ENCODE assay signal across 10 mouse cellular contexts in genomic region chr7:35501995-35502394, GRCm38 (mm10). TPM values are rescaled to one million over a fixed set of nuclear protein-coding genes. Genes with fewer than 3 reads are reported as not detected.
DNase-seq lines count a peak whose midpoint lies in the region; ATAC-seq and TF ChIP-seq lines count a peak whose summit lies in the region.
"Had no signal": no experiment of that assay in that cellular context is flagged by ENCODE, and none has a peak within 500 bp of the region (broad histone marks: within the 10 kb centered on the region; RNA-seq: fewer than 3 reads in every experiment).

No protein-coding gene starts in this region.

- H3K4me2 ChIP-seq in liver, postnatal 0 days (ENCODE audit: low read depth, low read length): no peak overlapping the region
- H3K4me2 ChIP-seq: embryonic facial prominence, embryonic 15.5 days had no signal

- ATAC-seq in liver, postnatal 0 days: no peak

- intact Hi-C loops in left cerebral cortex, postnatal 4 days (cut with DNase I): no loop called here

- no peak for DNase-seq in cerebellum, adult 2 months
- DNase-seq in cerebellum, adult 9-11 months: no peak
- peak; percentile 12 for DNase-seq in left cerebral cortex, postnatal 4 days
- DNase-seq in left cerebral cortex, adult 18-20 months (ENCODE audit: low spot score in 2 of 2): no peak
- DNase-seq in embryonic facial prominence, embryonic 10.5 days (ENCODE audit: low spot score): peak; percentile 42
- DNase-seq in liver, postnatal 0 days: no peak
- no peak for DNase-seq in adrenal gland, postnatal 25 days
- DNase-seq in right cerebral cortex, postnatal 25 days: no peak

- H3K4me1 ChIP-seq in cerebellum, adult 2 months (ENCODE audit: control insufficient read depth, insufficient read depth, low read length): no peaks in the 10 kb centered on the region
- H3K4me1 ChIP-seq in embryonic facial prominence, embryonic 10.5 days: peaks cover 4% of the 10 kb centered on the region
- H3K4me1 ChIP-seq in liver, postnatal 0 days (ENCODE audit: insufficient read depth): no peaks in the 10 kb centered on the region
- H3K4me1 ChIP-seq: embryonic facial prominence, embryonic 15.5 days had no signal

- TF ChIP-seq POLR2A in cerebellum, adult 2 months (IDR thresholded peaks at IDR 0.05; ENCODE audit: borderline replicate concordance, insufficient read depth, low read length): no peak

- WGBS in cerebellum, adult 2 months: 19% methylated on average over 4 of the region's 4 CpGs
- 18% methylated on average over 4 of the region's 4 CpGs for WGBS in embryonic facial prominence, embryonic 10.5 days
- WGBS in liver, postnatal 0 days (ENCODE audit: insufficient replicate concordance): 28% methylated on average over 4 of the region's 4 CpGs

- H3K27me3 ChIP-seq in cerebellum, adult 2 months (ENCODE audit: control insufficient read depth, insufficient read depth, low read length): no peaks in the 10 kb centered on the region
- no peaks in the 10 kb centered on the region for H3K27me3 ChIP-seq in embryonic facial prominence, embryonic 10.5 days (replicated peaks; ENCODE audit: low read depth, poor library complexity, severe bottlenecking)
- H3K27me3 ChIP-seq in liver, postnatal 0 days (ENCODE audit: insufficient read depth, low read length): no peaks in the 10 kb centered on the region
- H3K27me3 ChIP-seq: embryonic facial prominence, embryonic 15.5 days had no signal

- no peaks in the 10 kb centered on the region for H3K36me3 ChIP-seq in embryonic facial prominence, embryonic 10.5 days (replicated peaks)
- H3K36me3 ChIP-seq in liver, postnatal 0 days (replicated peaks; ENCODE audit: insufficient read depth, low read length): no peaks in the 10 kb centered on the region
- H3K36me3 ChIP-seq: embryonic facial prominence, embryonic 15.5 days had no signal

- H3K9me3 ChIP-seq in embryonic facial prominence, embryonic 10.5 days: no peaks in the 10 kb centered on the region
- H3K9me3 ChIP-seq in liver, postnatal 0 days (ENCODE audit: low read length): no peaks in the 10 kb centered on the region
- H3K9me3 ChIP-seq: embryonic facial prominence, embryonic 15.5 days had no signal

- no peak overlapping the region for H3K4me3 ChIP-seq in cerebellum, adult 2 months (replicated peaks; ENCODE audit: insufficient read depth, low read depth, low read length)
- no peak overlapping the region for H3K4me3 ChIP-seq in embryonic facial prominence, embryonic 10.5 days
- no peak overlapping the region for H3K4me3 ChIP-seq in liver, postnatal 0 days (ENCODE audit: low read depth, low read length)
- H3K4me3 ChIP-seq: embryonic facial prominence, embryonic 15.5 days had no signal

- H3K27ac ChIP-seq in cerebellum, adult 2 months (ENCODE audit: insufficient read depth, low read length): no peak overlapping the region
- no peak overlapping the region for H3K27ac ChIP-seq in embryonic facial prominence, embryonic 10.5 days (replicated peaks)
- no peak overlapping the region for H3K27ac ChIP-seq in liver, postnatal 0 days (ENCODE audit: low read depth)
- H3K27ac ChIP-seq: embryonic facial prominence, embryonic 15.5 days had no signal

- no peak for TF ChIP-seq EP300 in liver, postnatal 0 days (IDR thresholded peaks at IDR 0.05; ENCODE audit: low read depth)

- peak; percentile 10; the same call in 1 of the 2 replicates for TF ChIP-seq CTCF in cerebellum, adult 2 months (IDR thresholded peaks at IDR 0.05; ENCODE audit: borderline replicate concordance, insufficient read depth, low read depth, low read length)
- TF ChIP-seq CTCF in liver, postnatal 0 days (IDR thresholded peaks at IDR 0.05; ENCODE audit: low read depth): peak; percentile 37

- H3K9ac ChIP-seq in liver, postnatal 0 days (replicated peaks): no peak overlapping the region
- H3K9ac ChIP-seq: embryonic facial prominence, embryonic 15.5 days had no signal

RNA-seq across cellular contexts. Expression of gene Tdrd12, which starts 35.5 kb away (rescaled TPM):
- 0.35 and 0.54 TPM in 2 replicates for polyA plus RNA-seq in cerebellum, adult 2 months (2012; rRNA removed)
- under 1 TPM; 0.38 to 0.66 TPM for total RNA-seq in left cerebral cortex, postnatal 4 days (2021)
- total RNA-seq in left cerebral cortex, adult 18-20 months (2021): under 1 TPM; 0.40 to 0.59 TPM
- 0.58 and 0.71 TPM in 2 replicates for polyA plus RNA-seq in embryonic facial prominence, embryonic 10.5 days (2016; fragmentation: Nextera tagmentation; extraction: Ambion mirVana)
- polyA plus RNA-seq in liver, postnatal 0 days (2015; fragmentation: Nextera tagmentation; extraction: Ambion mirVana): 0.13 and 0.26 TPM in 2 replicates
- total RNA-seq in adrenal gland, postnatal 25 days (2021): 0.15 TPM in 1 of 2 replicates, not detected in the other
- polyA plus RNA-seq: C2C12 had no signal

RNA-seq across cellular contexts. Expression of gene Slc7a9, which starts 53.4 kb away (rescaled TPM):
- 0.10 TPM in 1 of 2 replicates, not detected in the other for polyA plus RNA-seq in cerebellum, adult 2 months (2012; rRNA removed)
- total RNA-seq in left cerebral cortex, postnatal 4 days (2021): not detected
- total RNA-seq in left cerebral cortex, adult 18-20 months (2021): not detected
- polyA plus RNA-seq in embryonic facial prominence, embryonic 10.5 days (2016; fragmentation: Nextera tagmentation; extraction: Ambion mirVana): 0.17 and 0.29 TPM in 2 replicates
- polyA plus RNA-seq in liver, postnatal 0 days (2015; fragmentation: Nextera tagmentation; extraction: Ambion mirVana): 0.15 and 0.27 TPM in 2 replicates
- total RNA-seq in adrenal gland, postnatal 25 days (2021): not detected in 2 replicates
- polyA plus RNA-seq: C2C12 had no signal

RNA-seq across cellular contexts. Expression of gene Nudt19, which starts 54.1 kb away (rescaled TPM):
- 88.4 and 103 TPM in 2 replicates for polyA plus RNA-seq in cerebellum, adult 2 months (2012; rRNA removed)
- total RNA-seq in left cerebral cortex, postnatal 4 days (2021): 10 to 100 TPM; 59.2 to 60.1 TPM
- 10 to 100 TPM; 68.2 to 70.0 TPM for total RNA-seq in left cerebral cortex, adult 18-20 months (2021)
- 42.0 and 42.2 TPM in 2 replicates for polyA plus RNA-seq in embryonic facial prominence, embryonic 10.5 days (2016; fragmentation: Nextera tagmentation; extraction: Ambion mirVana)
- polyA plus RNA-seq in liver, postnatal 0 days (2015; fragmentation: Nextera tagmentation; extraction: Ambion mirVana): 79.4 and 79.9 TPM in 2 replicates
- 54.7 and 63.0 TPM in 2 replicates for total RNA-seq in adrenal gland, postnatal 25 days (2021)

Comparison
In these comparisons a context has a peak if more than half of its experiments do, and no peak if none do; other contexts are left out.
1. DNase-seq: peak in left cerebral cortex, postnatal 4 days (single experiment) and embryonic facial prominence, embryonic 10.5 days (single experiment); none in cerebellum, adult 2 months (0 of 2), cerebellum, adult 9-11 months (single experiment), left cerebral cortex, adult 18-20 months (0 of 2), liver, postnatal 0 days (single experiment), adrenal gland, postnatal 25 days (single experiment) and right cerebral cortex, postnatal 25 days (single experiment).